Mouse (Mus musculus) lung, adult 2 months (tissue): ENCODE measurements around the gene Ltc4s. TPM values are rescaled to one million over a fixed set of nuclear protein-coding genes. Genes with fewer than 3 reads are reported as not detected.

Experiments
- DNase-seq: peaks from one replicate; pipeline ENCODE4 v3.0.0; 2022
- H3K4me1 ChIP-seq: fragments of 200-500 bp; 2 replicates; pipeline ENCODE4 v1.6.1; 2011; ENCODE audit warnings: low read length; ENCODE audit not compliant: control insufficient read depth, insufficient read depth
- H3K4me3 ChIP-seq: fragments of 200-500 bp; replicated peaks from 2 replicates; pipeline ENCODE3; 2011; ENCODE audit warnings: low read depth, mild to moderate bottlenecking, control low read depth, low read length; ENCODE audit errors: extremely low read depth
- CTCF ChIP-seq: fragments of 200-500 bp; IDR thresholded peaks from 2 replicates; pipeline ENCODE4 v1.5.1; 2011; ENCODE audit warnings: mild to moderate bottlenecking, low read length, control low read depth; ENCODE audit not compliant: insufficient read depth
- POLR2A ChIP-seq: fragments of 200-500 bp; IDR thresholded peaks from 2 replicates; pipeline ENCODE4 v1.6.1; 2011; ENCODE audit warnings: low read depth, mild to moderate bottlenecking, control low read depth, low read length, borderline replicate concordance; ENCODE audit errors: extremely low read depth
- WGBS: fragments of 180-500 bp; shearing (Covaris S2); methylation state at CpG from one replicate; pipeline ENCODE4 v1.1.7; 2018; 5-methylcytosine and 5-hydroxymethylcytosine counted together
- polyA plus RNA-seq: library from polyadenylated mRNA; depleted of rRNA; stranded (reverse); fragments of >200 nt; gene quantifications from 2 replicates; pipeline ENCODE4 v1.2.3, GENCODE M21; 2012; rRNA removed

Ltc4s gene
- polyA plus RNA-seq, 1 experiment, result 106 TPM

DNA sequence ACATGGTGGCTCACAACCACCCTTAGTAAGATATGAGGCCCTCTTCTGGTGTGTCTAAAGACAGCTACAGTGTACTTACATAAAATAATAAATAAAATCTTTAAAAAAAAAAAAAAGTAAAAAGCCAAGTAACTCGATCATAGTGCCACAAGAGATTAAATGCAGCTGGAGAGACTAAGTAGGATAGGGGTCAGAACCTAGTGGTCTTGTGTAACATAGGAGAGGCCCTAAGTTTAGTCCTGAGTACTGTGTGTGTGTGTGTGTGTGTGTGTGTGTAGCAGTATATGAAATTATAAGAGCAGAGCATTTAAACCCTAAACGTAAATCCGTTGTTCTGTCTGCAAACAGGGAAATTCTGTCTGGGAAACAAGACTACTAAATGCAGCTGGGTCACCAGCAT is 46.1 kb downstream of the Ltc4s start:
- DNase-seq, result no peak
- Histone ChIP-seq H3K4me3 (no peak overlapping the region), H3K4me1 (no peaks in the 10 kb centered on the region)
- 82% methylated on average over 3 of the region's 3 CpGs for WGBS
- TF ChIP-seq POLR2A (no peak), CTCF (no peak)

DNA sequence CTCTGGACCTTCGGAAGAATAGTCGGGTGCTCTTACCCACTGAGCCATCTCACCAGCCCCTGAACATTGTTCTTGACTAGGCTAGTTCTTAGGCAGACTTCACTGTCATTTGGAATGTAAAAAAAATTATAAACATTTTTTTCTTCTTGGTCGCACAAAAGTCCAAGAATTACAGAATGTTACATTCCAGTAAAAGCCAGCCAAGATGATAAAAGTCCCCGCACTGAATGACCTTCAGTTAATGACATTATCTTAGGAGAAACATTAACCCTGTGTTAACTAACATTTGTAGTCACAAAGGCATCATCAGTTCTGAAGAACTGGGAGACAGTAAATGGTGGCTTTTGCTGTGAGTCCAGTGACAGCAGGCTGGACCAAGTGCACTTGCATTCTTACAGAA is 48.1 kb downstream of the Ltc4s start:
- no peaks in the 10 kb centered on the region for H3K4me1 ChIP-seq
- 63% methylated on average over 4 of the region's 4 CpGs for WGBS
- DNase-seq, result no peak
- no peak for TF ChIP-seq CTCF
- no peak for TF ChIP-seq POLR2A
- no peak overlapping the region for H3K4me3 ChIP-seq

DNA sequence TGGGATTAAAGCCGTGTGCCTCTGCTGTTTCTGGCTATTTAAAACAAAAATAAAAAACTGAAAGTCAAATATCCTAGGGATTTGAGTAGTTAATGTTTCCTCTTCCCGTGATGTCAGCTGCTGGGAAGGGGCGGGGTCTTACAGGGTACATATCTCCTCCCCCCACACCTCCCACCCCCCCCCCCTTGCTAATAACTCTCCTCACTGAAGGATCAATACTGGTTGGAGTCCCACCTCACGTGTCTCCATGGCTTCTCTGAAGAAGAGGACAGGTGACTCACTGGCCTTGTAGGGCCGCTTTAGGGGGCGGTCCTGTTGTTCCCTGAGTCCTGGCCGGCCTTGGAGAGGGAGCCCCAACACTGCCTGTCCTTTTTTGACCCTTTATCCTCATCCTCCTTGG is 49.7 kb downstream of the Ltc4s start:
- no peak for TF ChIP-seq POLR2A
- no peak for TF ChIP-seq CTCF
- no peak for DNase-seq
- Histone ChIP-seq H3K4me3 (no peak overlapping the region), H3K4me1 (no peaks in the 10 kb centered on the region)
- 65% methylated on average over 7 of the region's 7 CpGs for WGBS

Other genes starting within 250 kb of the Ltc4s start
- gene Rnf130, start 213.3 kb downstream of the Ltc4s start, polyA plus RNA-seq, result 38.9 and 47.4 TPM in 2 replicates
- gene Tbc1d9b, start 107.2 kb downstream of the Ltc4s start, polyA plus RNA-seq, result 66.1 and 68.4 TPM in 2 replicates
- 2.7 and 4.5 TPM in 2 replicates for gene Mrnip, start 64.2 kb downstream of the Ltc4s start, polyA plus RNA-seq
- 249 and 251 TPM in 2 replicates for gene Sqstm1, start 27.8 kb downstream of the Ltc4s start, polyA plus RNA-seq
- 77.4 and 91.7 TPM in 2 replicates for gene Mgat4b, start 27.7 kb downstream of the Ltc4s start, polyA plus RNA-seq
- 19.5 and 22.5 TPM in 2 replicates for gene Maml1, start 53.7 kb upstream of the Ltc4s start, polyA plus RNA-seq
- 38.3 and 62.3 TPM in 2 replicates for gene Canx, start 87.1 kb upstream of the Ltc4s start, polyA plus RNA-seq
- 0.24 and 0.25 TPM in 2 replicates for gene Cby3, start 115.8 kb upstream of the Ltc4s start, polyA plus RNA-seq
- gene Hnrnph1, start 138.4 kb upstream of the Ltc4s start, polyA plus RNA-seq, result 53.9 and 94.9 TPM in 2 replicates
- gene Rufy1, start 192.5 kb upstream of the Ltc4s start, polyA plus RNA-seq, result 20.0 and 22.1 TPM in 2 replicates